Mouse (Mus musculus) embryonic fibroblast, embryonic 13.5 days (primary cell): ENCODE data around the gene Tsen2. TPM values are rescaled to one million over a fixed set of nuclear protein-coding genes. Genes with fewer than 3 reads are reported as not detected.

Experiments
- H3K27ac ChIP-seq: 2 replicates; pipeline ENCODE4 v1.5.1; 2012; ENCODE audit warnings: low read length, control low read depth, inconsistent platforms; ENCODE audit not compliant: insufficient read depth
- H3K4me1 ChIP-seq: 2 replicates; pipeline ENCODE4 v1.6.1; 2011; ENCODE audit warnings: low read length; ENCODE audit not compliant: control insufficient read depth, insufficient read depth
- H3K4me3 ChIP-seq: 2 replicates; pipeline ENCODE4 v1.5.1; 2011; ENCODE audit warnings: mild to moderate bottlenecking, control low read depth, low read length; ENCODE audit not compliant: insufficient read depth
- CTCF ChIP-seq: IDR thresholded peaks from 2 replicates; pipeline ENCODE4 v1.5.1; 2011; ENCODE audit warnings: mild to moderate bottlenecking, control low read depth, low read length, moderate library complexity, borderline replicate concordance; ENCODE audit not compliant: insufficient read depth
- POLR2A ChIP-seq: IDR thresholded peaks from 2 replicates; pipeline ENCODE4 v1.6.1; 2011; ENCODE audit warnings: low read depth, mild to moderate bottlenecking, control low read depth, low read length, moderate library complexity
- polyA plus RNA-seq: library from polyadenylated mRNA; stranded (reverse); fragments of >200 nt; gene quantifications from 2 replicates; pipeline ENCODE4 v1.2.4, GENCODE M21; 2011; ENCODE audit warnings: low read depth; ENCODE audit not compliant: missing spikeins, insufficient read length

Tsen2 gene
- polyA plus RNA-seq, 1 experiment: 14.6 TPM

DNA sequence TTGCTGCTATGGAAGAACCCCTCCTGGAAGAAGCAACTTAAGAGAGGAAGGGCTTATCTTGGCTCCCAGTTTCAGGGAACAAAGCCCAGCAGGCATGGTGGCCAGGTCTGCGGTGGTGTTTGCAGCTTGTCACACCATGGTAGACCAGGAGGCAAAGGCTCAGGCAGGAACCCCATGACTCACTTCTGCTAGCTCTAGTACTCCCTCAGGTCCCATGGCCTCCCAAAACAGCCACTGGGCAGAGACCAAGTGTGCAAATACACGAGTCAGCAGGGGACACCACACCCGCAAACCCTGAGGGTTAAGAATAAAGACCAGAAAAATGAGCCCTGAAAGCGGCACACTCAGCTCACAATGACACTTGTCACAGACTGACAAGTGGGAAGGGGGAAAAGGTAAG is 8.3 kb upstream of the Tsen2 start:
- Histone ChIP-seq H3K27ac (no peak overlapping the region), H3K4me1 (no peaks in the 10 kb centered on the region; the same call in 1 of the 2 replicates), H3K4me3 (no peak overlapping the region)
- TF ChIP-seq POLR2A (no peak), CTCF (no peak)

DNA sequence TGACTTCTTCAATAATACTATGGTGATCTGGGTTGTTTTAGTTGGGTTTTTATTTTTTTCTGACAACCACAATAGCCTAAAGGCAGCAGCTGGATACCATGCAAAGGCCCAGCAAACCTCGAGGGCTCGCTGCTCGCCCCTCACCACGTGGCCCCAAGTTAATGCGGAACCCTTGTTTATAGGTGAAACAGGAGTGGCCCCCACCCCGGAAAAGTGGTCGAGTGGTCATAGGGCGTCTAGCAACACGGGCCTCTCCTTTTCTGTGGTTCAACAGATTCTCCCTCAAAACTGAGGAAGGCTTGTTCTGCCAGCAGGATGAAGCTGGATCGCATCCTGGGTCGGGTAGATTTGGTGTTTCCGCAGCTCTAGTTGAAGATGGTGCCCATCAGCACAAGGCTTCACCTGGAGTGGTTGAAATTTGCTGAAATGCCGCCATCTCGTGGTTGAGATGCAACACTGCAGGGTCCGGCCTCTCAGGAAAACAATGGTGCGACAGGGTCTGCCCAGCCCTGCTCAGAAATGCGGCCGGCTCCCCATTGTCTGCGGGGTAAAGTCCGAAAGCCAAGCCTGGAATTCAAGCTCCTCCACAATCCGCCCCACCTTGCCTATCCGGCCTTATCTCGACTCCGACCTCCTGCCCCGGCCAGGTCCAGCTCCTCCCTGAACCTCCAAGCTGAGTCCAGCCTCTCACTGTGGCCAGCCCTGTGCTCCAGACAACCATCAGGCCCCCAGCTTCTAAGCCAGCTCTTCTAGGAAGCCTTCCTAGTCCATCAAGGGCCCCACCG is 5.6 kb upstream of the Tsen2 start:
- no peaks in the 10 kb centered on the region; the same call in 1 of the 2 replicates for H3K4me1 ChIP-seq
- no peak overlapping the region for H3K4me3 ChIP-seq
- H3K27ac ChIP-seq: no peak overlapping the region
- TF ChIP-seq POLR2A (no peak), CTCF (peak; percentile 85)

DNA sequence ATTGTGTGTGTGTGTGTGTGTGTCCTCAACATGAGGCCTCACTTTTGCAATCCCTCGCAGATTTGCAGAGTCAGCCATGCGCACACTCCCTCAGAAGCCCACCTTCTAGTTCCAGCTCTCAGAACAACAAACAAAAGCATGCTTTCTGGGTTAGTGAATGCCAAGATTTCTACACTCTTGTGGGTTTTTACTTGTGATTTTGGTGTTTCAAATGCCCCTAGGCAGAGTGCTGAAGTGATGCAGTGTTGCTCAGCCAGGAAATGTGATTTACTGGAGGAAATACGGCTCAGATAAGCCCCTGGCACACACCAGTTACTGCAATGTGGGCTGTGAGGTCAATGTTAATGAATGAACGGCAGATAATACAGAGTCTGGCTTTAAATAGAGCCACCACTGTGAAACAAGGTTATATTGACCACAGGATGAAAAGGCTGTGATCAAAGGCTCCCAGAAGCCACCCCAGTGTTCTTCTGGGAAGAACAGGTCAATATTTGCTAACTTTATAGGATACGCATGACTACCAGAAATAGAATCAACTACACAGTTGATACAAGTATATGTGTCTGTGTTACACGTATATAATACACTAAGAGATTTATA is 2.7 kb upstream of the Tsen2 start:
- Histone ChIP-seq H3K27ac (no peak overlapping the region), H3K4me1 (no peaks in the 10 kb centered on the region), H3K4me3 (no peak overlapping the region)
- TF ChIP-seq CTCF (no peak), POLR2A (no peak)

DNA sequence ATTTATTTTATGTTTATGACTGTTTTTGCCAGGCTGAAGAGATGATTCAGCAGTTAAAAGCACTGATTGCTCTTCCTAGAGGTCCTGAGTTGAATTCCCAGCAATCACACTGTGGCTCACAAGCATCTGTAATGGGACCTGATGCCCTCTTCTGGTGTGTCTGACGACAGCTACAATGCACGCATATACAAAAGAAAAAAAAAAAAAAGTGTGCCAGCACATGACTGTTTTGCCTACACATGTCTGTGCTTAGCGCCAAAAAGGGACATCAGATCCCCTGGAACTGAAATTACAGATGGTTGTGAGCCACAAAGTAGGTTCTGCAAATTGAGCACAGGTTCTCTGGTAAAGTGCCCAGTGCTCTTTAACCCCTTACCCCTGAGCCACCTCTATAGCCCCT is 2.1 kb upstream of the Tsen2 start:
- Histone ChIP-seq H3K27ac (no peak overlapping the region), H3K4me1 (no peaks in the 10 kb centered on the region), H3K4me3 (no peak overlapping the region)
- TF ChIP-seq POLR2A: no peak
- TF ChIP-seq CTCF: no peak

DNA sequence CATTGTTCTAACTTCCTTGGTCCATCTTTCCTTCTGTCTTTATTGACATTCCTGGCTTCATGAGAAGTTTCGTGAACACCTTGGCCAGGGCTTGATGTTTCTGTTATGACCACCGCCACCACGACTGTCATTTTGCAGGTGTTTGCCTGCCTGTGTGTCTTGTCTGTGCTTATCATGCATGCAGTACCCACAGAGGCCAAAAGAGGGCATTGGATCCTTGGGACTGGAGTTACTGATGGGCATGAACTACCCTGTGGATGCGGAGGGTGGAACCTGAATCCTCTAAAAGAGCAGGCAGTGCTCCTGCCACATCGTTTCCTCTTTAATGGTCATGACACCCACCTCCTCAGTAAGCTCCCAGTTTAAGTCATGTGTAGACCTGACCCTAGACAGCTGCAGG is 1.8 kb downstream of the Tsen2 start:
- no peak overlapping the region for H3K4me3 ChIP-seq
- no peaks in the 10 kb centered on the region; the same call in 1 of the 2 replicates for H3K4me1 ChIP-seq
- no peak overlapping the region for H3K27ac ChIP-seq
- TF ChIP-seq CTCF (no peak), POLR2A (no peak)

DNA sequence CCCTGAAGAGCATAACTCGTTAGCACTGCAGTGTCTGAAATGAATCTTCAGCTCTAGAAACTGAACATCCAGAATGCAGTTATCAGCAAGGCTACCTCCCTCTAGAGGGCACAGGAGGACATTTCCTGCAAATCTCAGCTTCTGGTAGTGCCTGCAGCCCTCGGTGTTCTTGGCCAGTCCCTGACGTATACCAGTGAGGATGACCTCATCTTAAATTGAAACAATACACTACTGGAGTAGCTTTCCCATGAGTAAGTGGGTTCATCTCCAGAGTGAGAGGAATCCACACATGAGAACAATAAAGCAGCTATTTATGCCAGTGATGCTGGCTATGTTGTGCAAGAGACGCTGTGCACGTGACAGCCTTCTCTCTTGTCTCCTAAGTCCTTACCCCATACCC is 11.0 kb downstream of the Tsen2 start:
- Histone ChIP-seq H3K4me1 (no peaks in the 10 kb centered on the region), H3K27ac (no peak overlapping the region), H3K4me3 (no peak overlapping the region)
- no peak for TF ChIP-seq POLR2A
- TF ChIP-seq CTCF: peak; percentile 11; the same call in 1 of the 2 replicates

DNA sequence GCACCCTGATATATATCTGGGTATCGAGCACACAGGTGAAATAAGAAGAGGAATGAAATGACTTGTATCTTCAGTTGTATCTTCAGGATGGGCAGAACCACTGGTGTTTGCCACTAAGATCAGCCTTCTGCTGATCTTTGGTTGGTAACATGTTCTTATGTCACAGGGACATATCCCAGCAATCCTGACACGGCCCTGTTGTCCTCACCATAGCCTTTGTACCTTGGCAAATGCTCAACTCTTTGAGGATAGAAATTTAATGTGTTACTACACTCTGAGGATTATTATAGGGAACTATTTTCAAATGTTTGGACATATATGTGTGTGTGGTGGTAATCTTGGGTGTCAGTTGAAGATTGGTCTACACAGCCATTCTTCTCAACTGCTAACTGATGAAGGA is 13.7 kb downstream of the Tsen2 start:
- Histone ChIP-seq H3K4me3 (no peak overlapping the region), H3K27ac (no peak overlapping the region), H3K4me1 (no peaks in the 10 kb centered on the region)
- TF ChIP-seq POLR2A (no peak), CTCF (no peak)

DNA sequence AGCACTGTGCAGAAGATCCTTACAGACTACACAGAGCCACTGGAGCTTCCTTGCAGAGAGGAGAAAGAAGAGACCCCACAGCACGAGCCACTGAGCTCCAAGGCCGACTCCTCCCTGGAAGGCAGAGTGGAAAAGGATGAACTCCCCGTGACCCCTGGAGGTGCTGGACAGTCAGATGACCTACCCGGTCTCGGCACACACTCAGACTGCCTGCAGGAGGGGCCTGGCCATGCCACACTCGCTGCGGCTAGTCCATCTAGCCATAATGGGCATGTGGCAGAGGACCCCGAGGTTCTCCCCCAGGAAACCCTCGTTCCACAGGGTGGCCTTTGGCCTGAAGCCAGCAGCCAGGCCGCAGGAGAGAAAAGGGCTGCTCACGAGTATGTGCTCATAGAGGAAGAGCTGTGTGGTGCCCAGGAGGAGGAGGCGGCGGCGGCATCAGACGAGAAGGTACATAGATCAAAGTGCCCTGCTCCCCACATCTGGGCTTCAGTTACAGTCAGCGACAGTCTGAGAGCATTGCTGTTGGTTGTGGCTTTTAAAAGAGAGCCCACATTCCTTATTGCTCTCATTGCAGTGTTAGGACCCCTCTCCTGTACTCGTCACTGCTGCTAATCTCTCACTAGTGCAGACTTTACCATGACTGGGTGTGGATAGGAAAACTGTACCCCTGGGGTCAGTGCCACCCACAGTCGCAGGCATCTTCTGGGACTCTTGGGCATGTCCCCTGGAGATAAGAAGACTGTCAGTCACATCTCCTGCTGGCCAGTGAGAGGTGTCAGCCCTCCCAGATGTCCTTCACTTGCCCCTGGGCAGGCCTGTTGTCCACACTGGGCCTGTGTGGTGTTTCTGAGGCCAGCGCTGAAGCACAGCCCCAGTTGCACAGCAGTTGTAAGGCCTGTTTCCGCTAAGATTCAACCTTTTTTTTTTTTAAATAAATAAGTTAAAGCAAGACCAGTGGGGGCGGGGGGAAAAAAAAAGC is 15.5 kb downstream of the Tsen2 start:
- no peaks in the 10 kb centered on the region for H3K4me1 ChIP-seq
- TF ChIP-seq CTCF (no peak), POLR2A (no peak)

DNA sequence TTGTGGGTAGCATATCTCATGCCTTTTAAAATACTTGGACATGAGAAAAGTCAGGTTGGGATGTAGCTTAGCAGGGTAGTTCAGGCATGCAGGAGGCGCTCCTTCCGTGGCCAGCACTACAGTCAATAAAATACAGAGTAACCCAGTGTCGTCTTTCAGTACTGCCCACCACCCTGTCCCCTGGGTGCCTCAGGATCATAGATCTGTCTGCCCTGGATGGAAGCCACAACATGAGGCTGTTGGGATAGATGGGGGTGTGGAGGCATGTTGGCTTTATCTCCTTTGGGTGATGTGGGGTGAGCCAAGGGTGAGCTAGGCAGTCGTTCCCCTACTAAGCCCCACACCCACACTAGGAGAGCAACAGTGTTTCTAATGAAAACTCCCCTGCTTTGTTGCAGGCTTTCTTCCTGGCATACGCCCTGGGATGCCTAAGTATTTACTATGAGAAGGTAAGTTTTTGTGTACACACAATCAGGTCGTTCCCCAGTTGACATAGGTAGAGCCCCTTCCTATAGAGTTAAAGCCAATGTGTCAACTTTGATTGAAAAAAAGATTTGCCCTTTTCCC is 21.1 kb downstream of the Tsen2 start:
- Histone ChIP-seq H3K4me1 (no peaks in the 10 kb centered on the region), H3K27ac (no peak overlapping the region), H3K4me3 (no peak overlapping the region)
- TF ChIP-seq CTCF (no peak), POLR2A (no peak)

More for the DNA sequence above, 15.5 kb downstream of the Tsen2 start:
- no peak overlapping the region for H3K4me3 ChIP-seq
- no peak overlapping the region for H3K27ac ChIP-seq

DNA sequence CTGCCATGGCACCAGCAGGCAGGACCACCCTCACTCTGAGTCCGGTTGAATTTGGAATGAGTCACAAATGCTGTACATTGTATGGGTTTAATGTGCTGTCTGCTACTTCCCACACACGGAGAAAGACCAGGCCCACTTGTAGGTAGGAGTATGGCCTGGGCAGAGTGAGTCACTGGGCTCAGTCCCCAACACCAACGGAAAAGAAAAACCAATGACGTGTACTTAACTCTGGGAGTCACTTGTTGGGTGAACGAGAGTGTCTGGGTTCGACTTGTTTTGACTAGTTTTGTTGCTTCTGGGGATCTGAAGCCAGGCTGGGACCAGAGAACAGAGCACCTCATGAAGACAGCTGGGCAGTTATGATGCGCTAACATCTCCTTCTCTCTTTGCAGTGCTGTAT is 29.7 kb downstream of the Tsen2 start:
- no peak overlapping the region for H3K27ac ChIP-seq
- TF ChIP-seq POLR2A (no peak), CTCF (no peak)

More for the DNA sequence above, 29.7 kb downstream of the Tsen2 start:
- Histone ChIP-seq H3K4me3 (no peak overlapping the region), H3K4me1 (no peaks in the 10 kb centered on the region)
